Mouse (Mus musculus): ENCODE data around the gene Ttc3. TPM values are rescaled to one million over a fixed set of nuclear protein-coding genes. Genes with fewer than 3 reads are reported as not detected.
"Not testable (repeated sequence)": the region's sequence is repeated elsewhere in the genome, so short reads cannot be mapped to it uniquely, and the experiment has no call there.

The Ttc3 gene
- total RNA-seq, 1 experiment from 2014 or later: 243 TPM

DNA sequence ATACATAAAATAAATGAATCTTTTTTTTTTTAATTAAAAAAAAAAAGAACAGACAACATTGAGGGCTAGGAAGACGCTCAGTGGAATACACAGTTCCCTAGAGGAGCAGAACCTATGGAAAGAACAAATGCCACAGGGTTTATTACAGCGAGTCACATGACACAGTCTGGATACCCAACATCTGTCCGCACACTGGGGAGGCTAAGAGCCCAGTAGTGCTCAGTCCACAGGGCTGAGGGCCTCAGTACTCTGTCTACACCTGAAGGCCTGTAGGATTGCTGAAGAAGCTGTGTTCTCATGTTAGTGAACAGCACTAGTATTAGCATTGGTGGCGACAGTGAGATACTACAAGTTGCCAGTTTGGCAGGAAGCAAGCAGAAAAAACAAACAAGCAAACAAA, 42.3 kb downstream of the Ttc3 start:
- ATAC-seq (replicated peaks; ENCODE audit: low read depth, poor library complexity, severe bottlenecking): no peak

DNA sequence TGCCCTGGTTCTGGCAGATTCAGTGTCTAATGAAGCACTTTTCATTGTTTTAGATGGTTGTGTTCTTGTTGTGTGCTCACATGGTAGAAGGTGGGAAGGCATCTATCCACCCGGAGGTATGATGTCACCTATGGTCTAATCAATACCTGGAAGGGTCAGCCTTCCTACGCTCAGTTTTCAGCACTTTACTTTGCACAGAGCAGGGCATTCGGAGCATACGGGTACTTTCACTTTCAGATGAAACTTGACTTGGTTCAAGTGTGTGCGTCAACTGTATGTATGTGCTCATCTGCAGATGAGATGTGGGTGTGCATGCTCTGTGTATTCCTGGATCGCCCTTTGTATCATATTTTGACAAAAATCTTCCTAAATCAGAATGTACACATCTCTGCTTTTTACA, 43.7 kb downstream of the Ttc3 start:
- ATAC-seq (replicated peaks; ENCODE audit: low read depth, poor library complexity, severe bottlenecking): no peak

DNA sequence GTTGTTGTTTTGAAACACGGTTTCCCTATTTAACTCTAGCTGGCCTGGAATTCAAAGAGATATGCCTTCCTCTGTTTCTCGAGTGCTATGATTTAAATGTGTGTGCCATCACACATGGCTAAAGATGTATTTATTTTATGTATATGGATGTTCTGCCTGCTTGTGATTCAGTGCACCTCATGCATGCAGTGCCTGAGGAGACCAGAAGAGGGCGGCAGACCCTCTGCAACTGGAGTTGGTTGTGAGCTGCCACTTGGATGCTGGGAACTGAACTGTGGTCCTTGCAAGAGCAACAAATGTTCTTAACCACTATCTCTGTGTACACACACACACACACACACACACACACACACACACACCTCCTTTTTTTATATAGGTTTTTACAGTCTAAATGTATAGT, 50.1 kb downstream of the Ttc3 start:
- ATAC-seq (replicated peaks; ENCODE audit: low read depth, poor library complexity, severe bottlenecking): no peak

DNA sequence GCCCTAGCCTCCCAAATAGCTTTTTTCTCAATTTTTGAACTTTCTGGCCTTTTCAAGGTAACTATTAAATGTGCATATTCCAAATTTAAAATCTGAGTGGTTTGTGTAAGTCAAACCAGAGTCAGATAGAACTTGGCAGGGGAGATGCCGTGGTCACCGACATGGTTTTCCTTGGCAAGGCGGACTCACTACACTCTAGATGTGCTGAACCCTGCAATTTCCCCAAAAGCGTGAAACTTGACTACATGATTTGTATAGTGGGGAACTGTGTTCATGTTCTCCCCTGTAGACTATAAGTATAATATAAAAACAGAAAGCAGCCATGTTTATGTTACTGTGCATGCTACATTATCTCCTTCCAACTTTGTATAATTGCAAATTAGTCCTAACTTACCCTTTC, 58.5 kb downstream of the Ttc3 start:
- ATAC-seq (replicated peaks; ENCODE audit: low read depth, poor library complexity, severe bottlenecking): no peak

DNA sequence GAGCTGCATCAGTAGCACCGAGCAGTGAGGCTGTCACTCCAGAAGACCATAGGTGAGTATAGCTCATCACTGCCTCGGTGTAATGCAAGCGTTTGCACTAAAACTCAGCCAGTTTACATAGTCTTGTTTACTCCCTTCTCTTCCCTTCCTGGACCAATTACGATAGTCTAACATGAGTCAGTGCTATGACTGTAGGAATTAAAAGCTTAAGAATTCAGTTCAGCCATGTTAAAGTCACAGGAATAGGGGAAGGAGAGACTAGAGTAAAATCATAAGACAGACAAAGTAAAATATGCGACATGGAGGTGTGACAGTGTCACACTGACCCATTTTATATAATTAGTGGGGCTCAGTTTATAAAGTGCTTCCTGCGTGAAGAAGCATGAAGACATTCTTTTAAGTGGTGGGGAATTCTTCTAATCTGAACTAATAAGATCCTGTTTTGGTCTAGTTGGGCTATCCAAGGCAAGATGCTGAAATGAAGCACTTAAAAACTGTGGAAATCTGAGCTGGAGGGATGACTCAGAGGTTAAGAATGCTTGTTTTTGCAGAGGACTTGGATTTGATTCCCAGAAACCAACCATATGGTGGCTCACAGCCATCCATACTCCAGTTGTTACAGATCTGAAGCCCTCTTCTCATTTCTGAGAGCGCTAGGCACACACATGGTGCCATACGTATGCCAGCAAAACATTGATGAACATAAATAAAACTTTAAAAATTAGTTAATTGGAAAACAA, 65.2 kb downstream of the Ttc3 start:
- no peak for ATAC-seq (replicated peaks; ENCODE audit: low read depth, poor library complexity, severe bottlenecking)

DNA sequence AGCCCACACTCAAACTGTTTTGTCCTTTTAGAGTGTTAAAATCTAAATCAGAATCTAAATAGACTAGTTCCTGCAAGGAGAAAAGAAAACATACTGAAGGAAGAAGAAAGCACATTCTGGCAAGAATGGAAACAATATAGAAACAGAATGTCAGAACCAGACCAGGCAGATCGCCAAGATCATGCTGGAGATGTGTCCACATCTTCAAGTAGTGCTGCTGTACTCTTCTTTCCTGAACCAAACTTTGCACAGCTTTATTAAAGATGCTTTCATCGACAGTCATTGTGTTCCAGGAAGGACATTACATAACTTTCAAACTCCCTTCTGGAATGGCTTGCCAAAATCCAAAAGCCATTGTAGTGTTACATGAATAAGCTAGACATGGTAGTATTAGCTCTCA, 66.4 kb downstream of the Ttc3 start:
- ATAC-seq (replicated peaks; ENCODE audit: low read depth, poor library complexity, severe bottlenecking): no peak

DNA sequence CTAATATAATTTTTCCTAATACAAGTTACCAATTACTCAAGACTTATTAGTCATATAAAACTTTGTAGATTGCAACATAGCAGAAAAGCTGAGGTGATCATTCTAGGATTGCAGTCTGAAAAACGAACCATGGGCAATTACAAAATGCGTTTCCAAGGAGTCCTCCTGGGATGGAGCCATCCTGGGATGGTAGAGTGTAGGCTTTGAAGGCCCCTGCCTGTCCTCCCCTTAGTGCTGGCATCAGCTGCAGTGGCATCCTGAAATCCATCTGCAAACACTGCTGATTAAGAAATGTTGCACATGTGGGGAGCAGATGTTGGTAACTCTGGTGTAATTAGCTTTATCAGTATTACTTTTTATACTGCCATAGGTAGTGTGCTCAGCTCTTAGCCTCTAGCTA, 70.9 kb downstream of the Ttc3 start:
- no peak for ATAC-seq (replicated peaks; ENCODE audit: low read depth, poor library complexity, severe bottlenecking)

DNA sequence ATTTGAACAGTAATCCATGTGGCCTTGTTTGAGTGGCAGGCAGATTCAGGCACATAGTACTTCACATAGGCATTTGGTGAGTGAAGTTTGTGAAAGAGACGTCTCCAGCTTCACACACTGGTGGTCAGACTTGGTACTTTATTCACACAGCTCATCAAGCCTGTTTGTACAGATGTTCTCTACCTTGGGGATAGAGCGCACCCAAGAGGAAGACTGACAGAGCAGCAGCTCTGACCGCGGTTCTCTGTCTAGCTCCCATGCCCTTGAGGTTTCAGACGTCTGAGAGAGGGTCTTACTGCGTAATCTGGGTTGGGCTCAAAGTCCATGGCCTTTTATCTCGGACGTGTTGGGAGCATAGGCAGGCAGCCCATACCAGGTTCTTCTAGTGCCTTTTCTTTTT, 78.7 kb downstream of the Ttc3 start:
- ATAC-seq (replicated peaks; ENCODE audit: low read depth, poor library complexity, severe bottlenecking): peak; percentile 47; the same call in 1 of the 2 replicates

DNA sequence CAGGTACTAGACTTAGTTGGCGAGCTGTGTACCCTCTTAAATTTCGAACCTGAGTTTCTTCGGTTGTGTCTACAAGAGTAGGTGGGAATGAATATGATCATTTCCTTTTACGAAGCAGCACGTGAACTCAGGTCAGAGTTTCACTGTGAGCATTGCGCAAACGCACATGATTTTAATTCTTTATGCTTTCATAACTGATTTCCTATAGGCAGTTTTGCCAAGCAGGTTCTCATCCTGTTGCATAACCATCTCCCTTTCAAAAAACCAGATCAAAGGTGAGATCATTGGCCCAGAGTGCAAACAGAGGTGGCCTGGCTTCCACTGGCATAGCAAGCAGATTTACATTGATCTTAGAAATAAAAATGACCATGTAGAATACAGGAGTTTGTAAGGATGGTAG, 79.2 kb downstream of the Ttc3 start:
- ATAC-seq (replicated peaks; ENCODE audit: low read depth, poor library complexity, severe bottlenecking): no peak

DNA sequence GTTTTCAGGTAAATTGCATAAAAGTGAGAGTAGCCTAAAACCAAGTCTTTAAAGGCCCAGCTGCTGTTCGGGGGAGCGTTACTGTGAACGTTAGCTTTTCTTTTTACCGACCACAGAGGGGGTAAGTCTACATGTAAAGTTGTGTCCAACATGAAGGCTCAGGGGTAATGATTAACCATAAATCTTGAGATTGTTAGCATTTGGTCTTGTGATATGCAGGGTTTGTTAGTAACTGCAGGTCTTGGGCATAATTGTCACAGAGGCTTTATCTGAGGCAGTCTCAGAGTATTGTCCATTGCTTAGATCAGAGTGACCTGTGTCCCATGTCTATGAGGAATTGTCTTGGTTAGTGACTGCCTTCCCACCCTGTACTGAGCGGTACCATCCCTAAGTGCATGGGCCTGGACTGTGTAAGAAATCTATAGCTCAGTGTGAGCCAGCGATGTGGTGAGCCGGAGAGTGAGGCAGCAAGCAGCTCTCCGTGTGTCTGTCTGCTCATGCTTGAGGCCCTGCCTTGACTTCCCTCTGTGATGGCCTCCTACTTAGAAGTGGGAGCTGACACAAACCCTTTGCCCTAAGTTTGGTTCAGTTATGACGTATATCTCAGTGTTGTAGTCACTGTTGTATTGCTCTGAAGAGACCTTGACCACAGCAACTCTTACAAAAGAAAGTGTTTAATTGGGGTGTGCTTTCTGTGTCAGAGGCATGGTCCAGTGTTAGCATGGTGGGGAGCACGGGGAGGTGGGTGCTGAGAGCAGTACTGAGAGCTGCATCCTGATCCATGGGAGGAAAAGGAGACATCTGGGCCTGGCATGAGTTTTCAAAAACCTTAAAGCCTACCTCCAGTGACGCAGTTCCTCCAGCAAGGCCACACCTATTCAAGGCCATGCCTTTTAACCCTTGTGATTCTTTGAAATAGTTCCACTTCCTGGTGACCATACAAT, 81.4 kb downstream of the Ttc3 start:
- ATAC-seq (replicated peaks; ENCODE audit: low read depth, poor library complexity, severe bottlenecking): no peak

DNA sequence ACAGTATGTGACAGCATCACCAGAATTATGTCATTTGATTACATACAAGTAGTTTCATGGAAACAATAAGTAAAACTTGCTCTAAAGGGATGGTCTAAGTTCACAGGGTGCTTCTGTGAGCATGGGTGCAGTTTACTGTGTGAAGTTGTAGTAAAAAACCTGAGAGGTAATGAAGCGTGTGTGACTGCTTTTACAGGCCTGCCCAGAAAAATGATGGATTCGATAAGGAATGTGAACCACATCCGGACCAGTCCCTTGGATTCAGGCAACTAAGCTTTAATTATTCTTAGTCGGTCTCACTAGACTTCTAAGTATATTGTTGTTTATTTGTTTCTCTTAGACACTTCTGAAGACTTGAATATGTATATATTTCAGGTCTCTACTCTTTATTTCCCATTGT, 82.3 kb downstream of the Ttc3 start:
- ATAC-seq (replicated peaks; ENCODE audit: low read depth, poor library complexity, severe bottlenecking): no peak

DNA sequence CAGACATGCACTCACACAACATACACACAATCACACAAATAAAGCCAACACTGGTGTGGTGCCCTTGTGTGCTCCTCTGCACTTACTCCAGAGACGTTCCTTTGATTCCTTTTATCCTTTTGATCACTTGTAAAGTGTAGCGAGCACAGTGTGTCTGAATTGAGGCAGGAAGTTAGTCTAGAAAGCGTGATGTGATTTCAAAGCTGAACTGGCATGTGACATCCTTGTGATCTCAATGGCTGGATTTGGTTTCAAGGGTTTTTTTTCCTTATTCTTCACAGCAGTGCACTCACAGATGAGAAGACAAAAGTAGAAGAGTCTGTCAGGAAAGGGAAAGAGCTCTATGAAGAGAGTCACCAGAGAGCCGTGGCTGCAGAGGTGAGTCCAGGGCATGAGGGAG, 83.7 kb downstream of the Ttc3 start:
- ATAC-seq (replicated peaks; ENCODE audit: low read depth, poor library complexity, severe bottlenecking): no peak

DNA sequence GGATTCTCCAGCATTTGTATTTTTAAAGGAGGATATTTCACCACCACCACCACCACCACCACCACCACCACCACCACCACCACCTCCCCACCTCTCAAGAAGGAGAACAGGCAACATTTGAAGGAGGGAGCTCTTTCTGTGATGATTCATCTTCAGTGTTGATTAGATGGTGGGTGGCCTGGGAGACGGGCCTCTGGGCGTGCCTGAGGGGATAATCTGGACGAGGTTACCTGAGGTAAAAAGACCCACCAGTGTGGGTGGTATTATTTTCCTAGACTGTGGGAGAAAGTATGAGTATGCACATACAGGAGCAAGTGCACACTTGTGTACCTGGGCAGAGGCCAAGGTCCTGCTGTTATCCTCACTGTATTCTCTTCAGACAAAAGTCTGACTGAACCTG, 93.6 kb downstream of the Ttc3 start:
- no peak for ATAC-seq (replicated peaks; ENCODE audit: low read depth, poor library complexity, severe bottlenecking)

DNA sequence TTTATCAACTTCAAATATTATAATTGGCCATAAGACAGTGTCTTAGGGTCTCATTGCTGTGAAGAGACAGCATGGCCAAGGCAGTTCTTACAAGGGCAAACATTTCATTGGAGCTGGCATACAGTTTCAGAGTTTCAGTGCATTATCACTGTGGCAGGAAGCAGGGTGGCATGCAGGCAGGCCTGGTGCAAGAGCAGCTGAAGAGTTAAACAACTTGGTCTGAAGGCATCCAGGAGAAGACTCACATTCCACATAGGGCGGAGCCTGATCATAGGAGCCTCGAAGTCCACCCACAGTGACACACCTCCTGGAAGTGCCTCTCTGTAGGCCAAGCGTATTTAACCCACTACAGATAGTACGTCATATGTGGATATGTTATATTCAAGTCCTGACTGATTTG, 95.5 kb downstream of the Ttc3 start:
- ATAC-seq (replicated peaks; ENCODE audit: low read depth, poor library complexity, severe bottlenecking): no peak

DNA sequence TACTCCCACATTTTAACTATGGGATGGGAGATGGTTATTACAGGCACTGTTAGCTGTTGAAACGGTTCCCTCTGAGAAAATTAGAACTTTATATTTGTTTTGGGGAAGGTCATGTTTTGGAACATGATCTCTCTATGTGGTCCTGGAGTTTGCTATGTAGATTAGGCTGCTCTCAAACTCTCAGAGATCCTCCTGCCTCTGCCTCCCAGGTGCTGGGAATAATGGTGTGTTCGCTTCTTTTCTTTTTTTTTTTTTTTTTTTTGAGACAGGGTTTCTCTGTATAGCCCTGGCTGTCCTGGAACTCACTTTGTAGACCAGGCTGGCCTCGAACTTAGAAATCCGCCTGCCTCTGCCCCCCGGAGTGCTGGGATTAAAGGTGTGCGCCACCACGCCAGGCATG, 95.9 kb downstream of the Ttc3 start:
- ATAC-seq (replicated peaks; ENCODE audit: low read depth, poor library complexity, severe bottlenecking): not testable (repeated sequence)

DNA sequence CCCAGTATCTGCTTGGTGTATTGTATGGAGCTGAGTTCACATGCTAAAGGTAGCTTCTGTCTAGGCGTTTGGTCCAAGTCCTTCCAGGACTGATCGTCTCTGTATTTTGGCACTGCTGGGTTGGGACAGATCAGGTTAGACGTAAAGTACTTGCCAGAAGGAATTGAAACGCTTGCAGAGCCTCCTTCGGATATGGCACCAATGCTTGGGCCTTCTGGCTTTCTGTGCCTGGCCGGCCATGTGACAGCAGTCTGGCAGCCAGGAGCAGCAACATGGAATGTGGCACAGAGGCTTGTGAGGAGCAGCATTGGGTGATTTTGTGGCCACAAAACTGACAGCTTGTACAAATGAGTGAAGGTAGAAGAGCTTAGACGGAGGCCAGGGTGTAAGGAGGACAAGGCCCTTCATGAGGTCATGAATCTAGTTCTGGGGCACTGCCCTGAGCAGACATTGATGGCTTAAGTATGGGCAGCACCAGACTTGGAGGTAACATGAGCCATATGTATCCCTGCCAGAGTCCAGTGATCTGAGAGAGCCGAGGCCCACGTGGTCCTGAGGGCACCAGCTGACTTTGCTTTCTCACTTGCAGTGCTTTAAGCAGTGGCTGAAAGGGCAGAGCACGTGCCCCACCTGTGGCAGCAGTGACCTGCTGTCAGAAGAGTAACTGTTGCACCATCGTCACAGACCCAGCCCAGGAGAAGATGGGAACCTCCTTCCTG, 97.1 kb downstream of the Ttc3 start:
- no peak for ATAC-seq (replicated peaks; ENCODE audit: low read depth, poor library complexity, severe bottlenecking)

DNA sequence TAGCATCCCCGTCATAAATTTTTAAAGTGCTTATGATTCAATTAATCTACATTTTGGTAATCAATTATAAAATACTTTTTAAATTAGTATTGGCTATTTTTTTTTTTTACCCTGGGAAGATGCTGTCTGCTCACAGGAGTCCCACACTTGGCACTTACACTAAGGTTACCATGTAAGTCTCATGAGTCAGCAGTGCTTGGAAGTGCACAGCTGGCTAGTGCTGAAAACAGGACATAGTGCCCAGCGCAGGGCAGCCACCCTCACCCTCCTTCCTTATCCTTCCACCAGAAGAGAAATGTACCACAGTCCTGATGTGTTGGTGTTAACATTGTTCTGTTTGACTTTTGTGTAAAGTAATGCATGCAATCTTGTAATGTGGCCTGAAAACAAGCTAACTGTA, 98.0 kb downstream of the Ttc3 start:
- no peak for ATAC-seq (replicated peaks; ENCODE audit: low read depth, poor library complexity, severe bottlenecking)

DNA sequence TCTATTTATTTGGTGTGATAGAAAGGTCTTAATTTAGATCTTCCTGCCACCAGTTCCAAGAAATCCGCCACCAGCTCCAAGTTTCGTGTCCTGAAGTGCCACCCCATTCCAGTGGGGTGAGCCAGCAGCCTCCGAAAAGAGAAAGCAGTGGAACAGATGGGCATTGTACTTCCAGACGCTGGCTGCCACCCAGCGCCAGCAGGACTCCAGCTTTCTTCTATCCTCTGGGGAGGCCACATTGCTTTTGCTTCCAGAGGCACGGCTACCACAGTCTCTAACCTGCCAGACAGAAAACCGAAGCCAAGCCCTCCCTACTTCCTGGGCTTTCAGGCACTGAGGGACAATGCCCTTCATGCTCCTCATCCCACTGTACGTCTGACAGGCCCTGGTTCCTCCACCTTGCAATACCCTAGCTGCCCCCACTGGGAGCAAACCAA, 102.1 kb downstream of the Ttc3 start:
- ATAC-seq (replicated peaks; ENCODE audit: low read depth, poor library complexity, severe bottlenecking): no peak

DNA sequence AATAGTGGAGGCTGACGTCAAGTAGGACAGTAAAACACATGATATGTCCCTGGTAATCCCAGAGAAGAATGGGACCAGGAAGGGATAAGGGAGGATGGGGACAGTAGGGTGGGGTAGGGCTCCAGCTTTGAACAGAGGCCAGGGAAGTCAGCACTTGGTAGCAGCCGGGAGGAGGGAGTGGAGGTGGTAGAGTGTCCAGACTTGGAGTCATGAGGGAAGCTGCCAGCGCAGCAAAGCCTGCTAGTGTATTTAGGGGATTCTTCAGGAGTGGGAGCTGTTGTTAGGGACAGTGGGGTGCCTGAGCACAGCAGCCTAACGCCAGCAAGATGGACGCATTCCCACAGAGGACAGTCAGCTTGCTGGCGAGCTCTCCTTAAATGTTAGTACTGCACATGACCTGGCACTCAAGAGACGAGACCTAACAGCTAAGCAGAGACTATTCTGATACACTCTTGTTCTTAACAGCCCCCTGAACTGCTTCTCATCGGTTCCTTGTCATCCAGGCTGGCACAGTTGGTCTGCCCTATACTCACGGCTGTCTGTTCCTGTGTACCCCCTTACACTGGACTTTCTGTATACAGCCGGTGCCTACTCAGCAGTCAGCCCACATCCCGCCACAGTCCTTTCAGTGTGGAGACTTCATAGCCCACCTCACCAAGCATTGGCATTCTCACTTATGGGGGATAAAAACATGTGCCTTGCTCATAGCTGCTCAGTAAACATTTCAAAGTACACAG, 102.8 kb downstream of the Ttc3 start:
- no peak for ATAC-seq (replicated peaks; ENCODE audit: low read depth, poor library complexity, severe bottlenecking)
